Mouse (Mus musculus): ENCODE measurements around the gene Dydc1.

DNA sequence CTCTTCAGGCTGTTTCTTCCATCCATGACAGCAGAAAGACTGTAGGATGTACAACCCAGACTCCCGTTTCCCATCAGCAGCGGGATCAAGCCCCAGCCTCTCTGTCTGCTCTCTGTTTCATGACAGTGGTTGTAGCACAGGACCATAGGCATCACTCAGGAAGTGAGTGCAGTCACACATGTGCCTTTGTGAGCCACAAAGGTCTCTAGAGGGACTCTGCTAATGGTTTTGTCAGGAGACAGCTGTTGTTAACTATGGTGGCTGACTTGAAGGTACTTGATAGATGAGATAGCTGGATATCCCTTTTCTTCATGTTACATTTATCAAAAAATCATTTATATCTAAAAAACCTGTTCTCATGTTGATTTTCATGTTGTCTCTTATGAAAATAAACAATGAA, 9.7 kb downstream of the Dydc1 start:
- no peak for TF ChIP-seq CTCF (IDR thresholded peaks at IDR 0.05)
- TF ChIP-seq EP300 (IDR thresholded peaks at IDR 0.05), result no peak
